Mouse (Mus musculus) urinary bladder, postnatal 36 days (tissue): ENCODE data around the gene Tbp.

ENCODE experiments used
- DNase-seq, 2 experiments: peaks; one replicate each; pipeline ENCODE4 v3.0.0; 2022; ENCODE audit warnings: low spot score in 2 of 2, mixed read lengths in 1 of 2

Tbp gene

DNA sequence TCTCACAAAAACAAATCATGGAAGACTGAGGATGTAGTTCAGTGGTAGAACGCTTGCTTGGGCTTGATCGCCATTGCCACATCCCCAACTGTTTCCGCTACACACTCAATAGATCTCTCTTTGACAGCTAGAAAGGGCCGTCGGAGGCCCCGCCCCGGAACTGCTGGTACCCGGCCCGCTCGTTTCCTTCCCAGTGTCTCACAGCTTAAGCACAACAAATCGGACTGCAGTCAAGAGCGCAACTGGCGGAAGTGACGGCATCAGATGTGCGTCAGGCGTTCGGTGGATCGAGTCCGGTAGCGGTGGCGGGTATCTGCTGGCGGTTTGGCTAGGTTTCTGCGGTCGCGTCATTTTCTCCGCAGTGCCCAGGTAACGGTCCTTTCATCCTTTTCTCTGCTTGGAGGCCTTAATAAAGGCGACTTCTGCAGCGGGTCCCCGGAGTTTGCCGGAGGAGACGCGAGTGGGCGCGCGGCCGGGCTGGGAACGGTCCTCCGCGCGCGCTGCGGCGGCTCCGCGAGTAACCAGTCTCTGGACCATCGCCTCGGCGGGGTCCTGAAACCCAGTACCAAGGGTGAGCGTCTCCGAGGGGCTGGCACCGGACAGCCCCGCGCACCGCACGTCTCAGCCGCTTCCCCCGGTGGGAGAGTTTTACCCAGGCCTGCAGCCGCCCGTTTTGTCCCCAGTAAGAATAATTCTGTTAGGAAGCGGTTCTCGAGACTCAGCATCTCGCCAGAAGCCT, at the start of gene Tbp, which contains the start of gene Psmb1:
Gene Tbp, plus strand, starts transcription at position 233 of the 739 bp plus-strand sequence.
Gene Psmb1, minus strand, starts transcription at position 96 of the 739 bp plus-strand sequence.
- DNase-seq = peak; percentile 94 to 98

DNA sequence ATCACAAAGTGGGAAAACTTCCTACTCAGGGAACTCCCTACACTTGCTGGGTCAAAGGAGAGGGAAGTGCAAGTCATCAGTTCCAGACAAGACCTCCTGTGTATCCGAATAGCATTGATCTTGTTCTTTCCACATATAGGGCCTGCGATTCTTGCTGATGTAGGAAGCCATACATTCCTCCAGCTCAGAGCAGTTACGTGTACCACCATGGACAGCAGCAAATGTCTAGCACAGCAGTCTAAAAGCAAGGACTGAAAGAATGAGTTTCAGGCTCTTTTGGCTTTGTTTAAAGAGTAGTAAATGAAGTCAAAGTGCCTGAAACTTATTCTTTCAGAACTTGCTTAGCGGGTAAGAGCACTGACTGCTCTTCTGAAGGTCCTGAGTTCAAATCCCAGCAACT, 44.5 kb upstream of the Tbp start:
- DNase-seq = no peak

DNA sequence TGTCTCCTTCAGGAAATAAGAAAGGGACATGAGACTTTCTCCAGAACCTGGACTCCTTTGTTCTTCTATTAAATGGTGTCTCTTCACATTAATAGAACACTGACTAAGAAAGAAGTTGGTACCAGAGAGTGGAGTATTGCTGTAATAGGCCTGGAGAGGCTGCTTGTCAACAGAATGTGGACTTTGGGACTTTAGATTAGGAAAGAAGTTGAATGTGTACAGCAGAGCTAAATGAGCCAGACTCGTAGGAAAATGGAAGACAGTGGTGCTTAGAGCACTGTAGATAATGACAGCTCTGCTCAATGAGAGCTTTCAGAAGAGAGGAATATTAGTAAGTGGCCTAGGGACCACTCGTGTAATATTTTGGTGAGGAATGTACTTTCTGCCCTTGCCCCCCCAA, 43.1 kb upstream of the Tbp start:
- no peak for DNase-seq

GRCm38 (mm10) chr17:15459761-15460160, 39.9 kb upstream of the Tbp start:
- no peak for DNase-seq

GRCm38 (mm10) chr17:15461921-15462495, 37.7 kb upstream of the Tbp start:
- no peak for DNase-seq

- peak; percentile 51 to 54 for DNase-seq
Measured at GRCm38 (mm10) chr17:15467669-15468068, 32.0 kb upstream of the Tbp start.

DNA sequence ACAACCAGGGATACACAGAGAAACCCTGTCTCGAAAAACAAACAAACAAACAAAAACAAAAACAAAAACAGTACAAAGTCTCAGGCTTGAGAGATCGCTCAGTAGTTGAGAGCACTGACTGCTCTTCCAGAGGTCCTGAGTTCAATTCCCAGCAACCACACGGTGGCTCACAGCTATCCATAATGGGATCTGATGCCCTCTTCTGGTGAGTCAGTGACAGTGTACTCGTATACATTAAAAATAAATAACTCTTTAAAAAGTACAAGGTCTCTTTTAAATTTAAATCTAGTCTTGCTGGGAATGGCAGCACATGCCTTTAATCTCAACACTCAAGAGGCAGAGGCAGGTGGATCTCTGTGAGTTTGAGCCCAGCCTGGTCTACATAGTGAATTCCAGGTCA, 27.0 kb upstream of the Tbp start:
- no peak for DNase-seq

DNA sequence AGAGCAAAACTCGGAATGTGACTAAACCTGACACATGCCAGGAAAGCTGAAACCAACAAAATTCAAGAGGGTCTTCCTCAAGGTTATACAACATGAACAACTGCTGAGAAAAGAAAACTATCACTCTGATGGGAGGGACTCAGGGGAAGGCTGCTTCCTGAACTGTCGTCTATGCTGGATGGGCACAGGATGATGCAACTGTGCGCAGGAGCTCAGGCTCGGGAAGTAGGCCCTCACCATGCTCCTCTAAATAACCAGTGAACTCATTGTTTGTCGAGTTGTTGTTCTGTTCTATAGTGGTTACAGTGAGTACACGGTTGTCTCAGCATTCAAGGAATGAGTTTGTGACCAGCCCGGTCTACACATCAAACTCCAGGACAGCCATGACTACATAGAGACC, 9.1 kb upstream of the Tbp start:
- DNase-seq = no peak

GRCm38 (mm10) chr17:15497882-15498752, 1.6 kb upstream of the Tbp start:
- peak; percentile 91 to 94 for DNase-seq

DNA sequence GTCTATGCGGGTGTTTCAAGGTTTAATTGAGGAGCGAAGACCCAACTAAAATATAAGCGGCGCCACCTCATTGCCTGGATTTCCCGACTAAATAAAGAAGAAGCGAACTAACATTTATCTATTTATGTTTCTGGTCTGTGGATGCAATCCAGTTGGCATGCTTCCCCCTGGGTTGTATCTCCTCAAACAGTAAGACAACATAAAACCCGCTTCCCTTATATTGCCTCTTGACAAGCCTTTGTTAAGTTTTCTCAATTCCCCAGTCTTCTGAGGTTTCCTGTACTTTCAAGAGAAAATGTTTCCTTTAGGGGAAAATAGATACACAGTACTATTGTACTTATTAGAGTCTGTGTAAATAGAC, 955 bp upstream of the Tbp start:
- DNase-seq = no peak

DNA sequence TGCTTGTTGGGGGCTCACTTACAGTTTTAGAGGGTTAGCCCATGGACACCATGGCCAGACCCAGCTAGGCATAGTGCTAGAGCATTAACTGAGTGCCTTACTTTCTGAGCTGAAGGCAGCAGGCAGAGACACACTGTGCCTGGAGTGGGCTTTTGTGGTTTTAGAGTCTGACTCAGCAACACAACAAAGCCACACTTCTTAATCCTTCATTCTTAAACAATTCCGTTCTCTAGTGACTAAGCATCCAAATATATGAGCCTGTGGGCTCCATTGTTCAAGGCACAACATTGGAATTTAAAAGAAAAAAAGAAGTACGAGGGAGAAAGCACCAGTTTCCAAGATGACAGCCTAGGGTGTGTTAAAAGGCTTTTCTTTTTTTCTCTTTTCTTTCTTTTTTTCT, 11.0 kb downstream of the Tbp start:
- DNase-seq = no peak

DNA sequence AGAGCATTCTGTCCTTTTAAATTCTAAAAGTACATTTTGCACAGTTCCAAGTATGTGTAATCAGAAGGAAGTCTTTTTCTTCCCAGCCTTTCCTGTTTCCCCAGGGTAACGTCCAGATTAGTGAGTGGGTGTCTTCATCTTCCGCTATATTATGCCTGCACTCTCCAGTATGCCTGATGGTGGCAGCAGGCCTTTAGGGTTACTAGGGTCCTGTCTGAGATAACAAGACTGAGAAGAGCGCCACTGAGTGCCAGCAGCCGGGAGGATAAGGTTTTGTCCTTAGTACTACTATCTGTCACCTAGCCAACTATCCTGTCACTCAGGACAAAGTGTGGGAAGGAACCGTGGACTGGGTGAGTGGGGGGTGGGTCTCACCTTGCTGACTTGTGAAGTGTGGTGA, 18.1 kb downstream of the Tbp start:
- DNase-seq = no peak

DNA sequence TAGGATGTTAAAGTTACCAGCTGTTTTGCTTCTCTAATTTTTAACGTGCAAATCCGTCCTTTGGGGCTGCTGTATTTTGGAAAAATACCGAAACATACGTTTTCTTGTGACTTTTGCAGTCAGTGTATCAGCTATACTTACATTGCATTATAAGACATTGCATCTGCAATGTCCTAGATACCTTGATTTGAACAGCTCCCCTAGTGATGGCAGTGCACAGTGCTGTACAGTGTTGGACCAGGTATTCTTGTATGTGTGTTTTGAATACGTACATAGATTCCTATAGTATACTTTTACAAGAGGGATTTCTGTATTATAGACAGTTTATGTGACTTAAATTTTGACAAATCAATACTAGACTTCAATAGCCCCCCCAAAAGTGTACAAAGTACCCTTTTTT, 18.5 kb downstream of the Tbp start:
- no peak for DNase-seq

GRCm38 (mm10) chr17:15518766-15519165, 19.1 kb downstream of the Tbp start:
- no peak for DNase-seq

DNA sequence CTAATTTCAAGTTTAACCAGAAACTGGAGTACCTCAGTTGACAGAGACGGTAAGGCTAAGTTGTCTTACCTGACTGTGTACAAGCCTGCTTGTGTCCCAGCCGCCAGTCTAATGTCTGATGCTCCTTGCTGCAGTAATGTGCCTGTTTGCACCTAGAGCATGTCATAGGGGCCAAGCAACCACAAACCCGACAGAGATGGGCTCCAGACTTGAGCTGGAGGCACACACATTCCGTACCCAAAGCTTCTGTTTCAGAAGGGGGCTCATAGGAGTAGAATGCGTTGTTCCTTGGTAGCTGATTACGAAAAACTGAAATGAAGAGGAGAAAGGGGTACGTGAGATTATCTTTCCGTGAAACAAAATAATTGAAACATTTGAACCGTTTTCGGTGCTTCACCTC, 26.6 kb downstream of the Tbp start:
- DNase-seq = no peak

- peak; percentile 95 for DNase-seq
Measured at GRCm38 (mm10) chr17:15526986-15527810, 27.5 kb downstream of the Tbp start, which contains the start of gene Pdcd2. Pdcd2 (minus strand) TSS chr17:15527301.

GRCm38 (mm10) chr17:15527811-15528136, 28.1 kb downstream of the Tbp start:
- DNase-seq = no peak

- no peak for DNase-seq
Measured at GRCm38 (mm10) chr17:15528887-15529286, 29.2 kb downstream of the Tbp start.

GRCm38 (mm10) chr17:15530141-15530540, 30.5 kb downstream of the Tbp start:
- peak in 1 of 2 experiments; percentile 8 for DNase-seq

- no peak for DNase-seq
Measured at GRCm38 (mm10) chr17:15535162-15535800, 35.6 kb downstream of the Tbp start.

DNA sequence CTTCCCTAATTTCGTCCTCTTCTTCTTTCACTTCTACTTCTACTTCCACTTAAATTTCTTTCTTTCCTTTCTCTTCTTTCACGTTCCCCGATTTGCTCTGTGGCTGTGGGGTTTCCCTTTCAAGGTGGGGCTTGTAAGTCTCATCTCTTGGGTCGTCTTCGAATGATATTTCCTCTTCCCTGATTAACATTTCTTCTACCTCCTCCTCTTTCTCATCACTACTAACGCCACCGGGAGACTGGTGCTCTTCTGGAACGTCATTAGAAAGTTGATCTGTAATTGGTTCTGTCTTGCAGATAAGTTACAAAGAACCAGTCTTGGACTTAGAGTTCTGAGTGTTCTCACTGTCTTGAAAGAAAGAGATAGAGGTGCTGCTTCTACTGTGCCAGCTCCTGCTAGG, 36.3 kb downstream of the Tbp start:
- DNase-seq = no peak
